Mouse (Mus musculus): ENCODE measurements at regions not wholly inside any gene's neighbourhood (a gene's known extent, or its start where the extent isn't known, plus 50 kb on each side); places are given as distances from the start of the nearest gene placed in this dataset.

DNA sequence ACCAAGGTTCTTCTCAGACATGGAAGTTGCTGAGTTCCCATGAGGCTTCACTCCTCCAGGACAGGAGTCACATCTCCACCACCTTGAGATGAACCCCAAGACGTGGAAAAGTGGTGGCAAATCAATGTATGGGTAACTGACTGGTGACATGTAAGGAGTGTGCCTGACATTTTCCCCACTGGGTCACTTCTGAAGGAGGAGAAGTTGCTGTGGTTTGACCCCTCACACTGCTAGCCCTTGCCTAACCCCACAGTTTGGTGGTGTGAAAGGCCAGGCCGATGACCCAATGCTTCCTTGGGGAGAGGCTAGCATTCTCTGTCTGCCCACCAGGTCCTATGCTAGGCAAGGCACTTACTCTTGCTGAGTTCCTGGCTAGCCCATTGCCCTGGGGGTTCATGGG lies 242.4 kb downstream of the 4933412E24Rik start:
- Histone ChIP-seq H3K27ac (no peak overlapping the region), H3K9me3 (peaks cover 14% of the 10 kb centered on the region), H3K4me3 (no peak overlapping the region), H3K4me1 (no peaks in the 10 kb centered on the region), H3K36me3 (replicated peaks) (no peaks in the 10 kb centered on the region), H3K27me3 (ENCODE audit: poor library complexity, severe bottlenecking) (no peaks in the 10 kb centered on the region)
- no peak for DNase-seq (ENCODE audit: extremely low spot score, low spot score)
- 76% methylated on average over 2 of the region's 2 CpGs for WGBS

GRCm38 (mm10) chr15:59772595-59772994 lies 243.8 kb downstream of the 4933412E24Rik start:
- DNase-seq (ENCODE audit: extremely low spot score, low spot score) = no peak
- Histone ChIP-seq H3K36me3 (replicated peaks) (no peaks in the 10 kb centered on the region), H3K27me3 (ENCODE audit: poor library complexity, severe bottlenecking) (no peaks in the 10 kb centered on the region), H3K4me1 (no peaks in the 10 kb centered on the region), H3K27ac (no peak overlapping the region), H3K4me3 (no peak overlapping the region), H3K9me3 (peaks cover 14% of the 10 kb centered on the region)
- 90% methylated on average over 2 of the region's 2 CpGs for WGBS

DNA sequence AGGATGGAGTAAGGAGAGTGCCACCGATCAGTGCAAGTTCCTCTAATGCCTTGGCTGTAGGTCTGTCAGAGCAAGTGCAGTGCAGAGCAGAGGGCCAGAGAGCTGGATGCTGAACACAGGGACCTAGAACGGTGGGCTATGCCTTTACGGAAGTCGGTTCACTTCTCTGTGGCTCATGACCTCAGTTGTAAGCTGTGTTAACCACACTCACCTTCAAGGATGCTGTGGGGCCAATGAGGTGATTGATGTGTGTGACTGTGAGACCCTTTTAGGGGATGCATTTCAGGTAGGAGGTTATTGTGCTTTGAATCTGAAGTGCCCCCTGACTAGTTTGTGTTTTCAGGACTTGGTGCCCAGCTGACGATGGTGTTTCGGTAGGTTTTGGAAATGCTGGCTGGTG lies 254.4 kb downstream of the 4933412E24Rik start:
- Histone ChIP-seq H3K4me1 (no peaks in the 10 kb centered on the region), H3K27ac (no peak overlapping the region), H3K9me3 (no peaks in the 10 kb centered on the region), H3K36me3 (replicated peaks) (no peaks in the 10 kb centered on the region), H3K4me3 (no peak overlapping the region), H3K27me3 (ENCODE audit: poor library complexity, severe bottlenecking) (no peaks in the 10 kb centered on the region)
- WGBS = 92% methylated on average over 6 of the region's 6 CpGs
- no peak for DNase-seq (ENCODE audit: extremely low spot score, low spot score)

DNA sequence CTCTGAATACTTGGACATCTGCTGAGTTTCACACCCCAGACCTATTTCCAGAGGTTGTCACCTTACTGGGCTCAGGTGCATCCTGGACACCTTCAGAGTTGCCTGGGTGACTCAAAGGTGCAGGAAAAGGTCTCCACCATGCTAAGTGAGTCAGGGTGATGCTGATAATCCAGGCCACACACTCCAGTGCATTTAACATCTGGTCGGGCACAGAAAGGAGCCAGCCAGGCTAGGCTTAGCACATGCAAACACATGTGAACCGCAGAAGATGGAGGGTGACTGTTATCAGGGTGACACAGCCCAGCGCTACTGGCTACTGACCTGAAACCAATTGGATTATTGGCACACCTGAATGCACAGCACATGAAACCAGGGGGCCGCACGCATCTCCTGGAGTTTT lies 255.9 kb downstream of the 4933412E24Rik start:
- 89% methylated on average over 5 of the region's 5 CpGs for WGBS

DNA sequence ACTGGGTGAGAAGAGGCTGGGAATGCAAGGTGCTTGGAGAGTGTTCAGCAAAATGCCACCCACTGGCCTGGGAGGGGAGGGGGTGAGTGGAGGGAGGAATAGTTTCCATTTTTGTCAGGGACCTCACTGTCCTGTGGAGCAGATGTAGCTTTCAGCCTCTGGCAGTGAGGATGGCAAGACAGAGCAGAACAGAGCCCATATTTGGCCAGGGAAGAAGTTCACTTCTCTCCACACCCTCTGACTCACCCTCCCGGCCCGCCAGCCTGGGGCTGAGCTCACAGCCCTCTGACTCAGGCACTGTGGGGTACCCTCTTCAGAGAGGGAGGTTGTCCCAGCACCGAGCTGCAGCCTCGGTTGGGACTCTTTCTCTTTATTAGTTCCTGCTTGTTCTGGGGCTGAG lies 256.8 kb downstream of the 4933412E24Rik start:
- H3K9me3 ChIP-seq = no peaks in the 10 kb centered on the region
- H3K27me3 ChIP-seq (ENCODE audit: poor library complexity, severe bottlenecking) = no peaks in the 10 kb centered on the region
- no peaks in the 10 kb centered on the region for H3K36me3 ChIP-seq (replicated peaks)
- DNase-seq (ENCODE audit: extremely low spot score, low spot score) = no peak
- H3K27ac ChIP-seq = no peak overlapping the region
- H3K4me1 ChIP-seq = 0 out of 2 replicates have a peak, but pooled peaks cover 4% of the 10 kb centered on the region
- WGBS = 51% methylated on average over 4 of the region's 4 CpGs
- no peak overlapping the region for H3K4me3 ChIP-seq

More for the DNA sequence above, 255.9 kb downstream of the 4933412E24Rik start:
- Histone ChIP-seq H3K27me3 (ENCODE audit: poor library complexity, severe bottlenecking) (no peaks in the 10 kb centered on the region), H3K4me1 (no peaks in the 10 kb centered on the region), H3K27ac (no peak overlapping the region), H3K9me3 (no peaks in the 10 kb centered on the region), H3K4me3 (no peak overlapping the region), H3K36me3 (replicated peaks) (no peaks in the 10 kb centered on the region)
- DNase-seq (ENCODE audit: extremely low spot score, low spot score) = no peak

DNA sequence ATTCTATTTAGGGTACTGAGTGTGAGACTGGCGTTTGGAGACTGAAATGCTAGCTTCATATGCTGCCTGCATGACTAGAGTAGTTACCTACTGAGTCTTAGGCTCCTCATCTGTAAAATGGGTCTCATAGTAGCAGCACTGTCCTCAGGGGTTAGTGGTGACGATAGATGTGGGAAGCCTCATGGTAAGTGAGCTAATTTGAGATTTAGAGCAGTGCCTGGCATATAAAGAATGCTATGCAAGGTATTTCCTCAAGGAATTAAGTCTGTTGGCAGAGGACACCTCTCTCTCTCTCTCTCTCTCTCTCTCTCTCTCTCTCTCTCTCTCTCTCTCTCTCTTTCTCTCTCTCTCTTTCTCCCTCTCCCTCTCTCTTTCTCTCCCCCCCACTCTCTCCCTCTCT lies 257.4 kb downstream of the 4933412E24Rik start:
- Histone ChIP-seq H3K4me3 (no peak overlapping the region), H3K27me3 (ENCODE audit: poor library complexity, severe bottlenecking) (no peaks in the 10 kb centered on the region), H3K36me3 (replicated peaks) (no peaks in the 10 kb centered on the region), H3K9me3 (no peaks in the 10 kb centered on the region), H3K27ac (no peak overlapping the region), H3K4me1 (0 out of 2 replicates have a peak, but pooled peaks cover 4% of the 10 kb centered on the region)
- no peak for DNase-seq (ENCODE audit: extremely low spot score, low spot score)
- WGBS = 79% methylated on average over 2 of the region's 2 CpGs

- Histone ChIP-seq H3K4me1 (0 out of 2 replicates have a peak, but pooled peaks cover 4% of the 10 kb centered on the region), H3K9me3 (no peaks in the 10 kb centered on the region), H3K36me3 (replicated peaks) (no peaks in the 10 kb centered on the region), H3K27me3 (ENCODE audit: poor library complexity, severe bottlenecking) (no peaks in the 10 kb centered on the region), H3K27ac (no peak overlapping the region), H3K4me3 (no peak overlapping the region)
- 87% methylated on average over 6 of the region's 6 CpGs for WGBS
- no peak for DNase-seq (ENCODE audit: extremely low spot score, low spot score)
Observed at GRCm38 (mm10) chr15:59756141-59756540, 260.3 kb downstream of the 4933412E24Rik start.

GRCm38 (mm10) chr15:59754906-59755305 lies 261.5 kb downstream of the 4933412E24Rik start:
- Histone ChIP-seq H3K9me3 (no peaks in the 10 kb centered on the region), H3K27me3 (ENCODE audit: poor library complexity, severe bottlenecking) (no peaks in the 10 kb centered on the region), H3K4me3 (no peak overlapping the region), H3K36me3 (replicated peaks) (no peaks in the 10 kb centered on the region), H3K4me1 (0 out of 2 replicates have a peak, but pooled peaks cover 4% of the 10 kb centered on the region), H3K27ac (no peak overlapping the region)
- 85% methylated on average over 13 of the region's 13 CpGs for WGBS
- DNase-seq (ENCODE audit: extremely low spot score, low spot score) = no peak

DNA sequence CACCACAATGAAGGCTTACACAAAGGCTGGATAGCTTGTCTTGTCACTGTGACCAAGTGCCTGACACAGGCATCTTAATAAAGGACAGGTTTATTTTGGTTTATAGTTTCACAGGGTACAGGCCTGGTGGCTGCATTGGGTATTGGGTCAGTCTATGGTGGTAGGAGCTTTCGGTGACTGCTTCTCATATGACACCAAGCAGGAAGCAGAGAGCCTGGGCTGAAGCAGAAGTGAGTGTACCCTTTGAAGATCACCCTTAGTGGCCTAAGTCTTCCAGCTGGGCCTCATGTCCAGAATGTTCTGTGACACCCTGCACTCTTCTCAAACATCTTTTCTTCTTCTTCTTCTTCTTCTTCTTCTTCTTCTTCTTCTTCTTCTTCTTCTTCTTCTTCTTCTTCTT lies 264.1 kb downstream of the 4933412E24Rik start:
- Histone ChIP-seq H3K4me3 (no peak overlapping the region), H3K9me3 (no peaks in the 10 kb centered on the region), H3K4me1 (0 out of 2 replicates have a peak, but pooled peaks cover 4% of the 10 kb centered on the region), H3K36me3 (replicated peaks) (no peaks in the 10 kb centered on the region), H3K27ac (no peak overlapping the region), H3K27me3 (ENCODE audit: poor library complexity, severe bottlenecking) (no peaks in the 10 kb centered on the region)
- no peak for DNase-seq (ENCODE audit: extremely low spot score, low spot score)
- 96% methylated on average over 1 of the region's 1 CpGs for WGBS

DNA sequence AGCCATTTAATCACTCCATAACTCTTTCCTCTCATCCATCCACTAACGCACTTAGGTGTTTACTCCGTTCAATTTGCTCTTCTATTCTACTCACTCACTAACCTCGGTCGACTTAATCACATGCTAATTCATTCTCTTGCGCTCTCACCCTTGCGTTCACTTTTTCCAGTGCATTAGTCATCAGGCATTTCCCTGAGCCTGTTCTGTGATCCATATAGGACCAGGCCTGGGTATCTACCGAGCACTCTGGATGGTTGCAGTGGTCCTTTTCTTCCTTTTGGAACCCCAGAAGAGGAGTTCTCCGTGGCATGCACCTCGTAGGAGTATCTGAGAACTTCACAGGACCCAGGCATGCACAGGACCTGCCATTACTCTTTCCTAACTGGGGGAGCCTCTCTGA lies 270.1 kb downstream of the 4933412E24Rik start:
- H3K36me3 ChIP-seq (replicated peaks) = no peaks in the 10 kb centered on the region
- WGBS = 73% methylated on average over 9 of the region's 9 CpGs
- 0 out of 2 replicates have a peak overlapping the region, but pooled peaks have one; percentile 11 for H3K27ac ChIP-seq
- no peak overlapping the region for H3K4me3 ChIP-seq
- no peak for DNase-seq (ENCODE audit: extremely low spot score, low spot score)
- peaks cover 19% of the 10 kb centered on the region for H3K4me1 ChIP-seq
- H3K27me3 ChIP-seq (ENCODE audit: poor library complexity, severe bottlenecking) = no peaks in the 10 kb centered on the region
- no peaks in the 10 kb centered on the region for H3K9me3 ChIP-seq

GRCm38 (mm10) chr15:59744411-59744931 lies 271.9 kb downstream of the 4933412E24Rik start:
- no peak overlapping the region for H3K4me3 ChIP-seq
- no peak for DNase-seq (ENCODE audit: extremely low spot score, low spot score)
- H3K4me1 ChIP-seq = peaks cover 19% of the 10 kb centered on the region
- WGBS = 69% methylated on average over 5 of the region's 5 CpGs
- H3K27me3 ChIP-seq (ENCODE audit: poor library complexity, severe bottlenecking) = no peaks in the 10 kb centered on the region
- H3K27ac ChIP-seq = no peak overlapping the region
- H3K36me3 ChIP-seq (replicated peaks) = no peaks in the 10 kb centered on the region
- no peaks in the 10 kb centered on the region for H3K9me3 ChIP-seq

DNA sequence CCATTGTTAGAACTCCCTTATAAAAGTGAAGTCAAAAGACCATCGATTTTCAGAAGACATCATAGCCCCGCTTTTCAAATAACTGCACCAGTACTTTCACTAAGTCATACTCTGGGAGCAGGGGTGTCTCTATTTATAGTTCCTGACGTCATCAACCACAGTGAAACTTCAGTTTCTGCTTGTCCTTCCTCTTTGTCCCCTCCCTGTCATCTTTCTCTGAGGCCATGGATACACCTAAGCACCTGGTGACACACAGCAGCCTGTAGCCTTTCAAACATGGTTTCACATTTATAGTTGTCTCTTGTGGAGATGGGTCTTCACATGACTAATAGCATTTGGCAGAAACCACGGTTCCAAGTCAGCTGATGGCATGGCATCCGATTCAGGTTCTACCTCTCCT lies 277.2 kb downstream of the 4933412E24Rik start:
- Histone ChIP-seq H3K27ac (no peak overlapping the region), H3K4me3 (no peak overlapping the region), H3K36me3 (replicated peaks) (no peaks in the 10 kb centered on the region), H3K9me3 (no peaks in the 10 kb centered on the region), H3K4me1 (peaks cover 7% of the 10 kb centered on the region), H3K27me3 (ENCODE audit: poor library complexity, severe bottlenecking) (no peaks in the 10 kb centered on the region)
- DNase-seq (ENCODE audit: extremely low spot score, low spot score) = no peak
- WGBS = 85% methylated on average over 5 of the region's 5 CpGs

DNA sequence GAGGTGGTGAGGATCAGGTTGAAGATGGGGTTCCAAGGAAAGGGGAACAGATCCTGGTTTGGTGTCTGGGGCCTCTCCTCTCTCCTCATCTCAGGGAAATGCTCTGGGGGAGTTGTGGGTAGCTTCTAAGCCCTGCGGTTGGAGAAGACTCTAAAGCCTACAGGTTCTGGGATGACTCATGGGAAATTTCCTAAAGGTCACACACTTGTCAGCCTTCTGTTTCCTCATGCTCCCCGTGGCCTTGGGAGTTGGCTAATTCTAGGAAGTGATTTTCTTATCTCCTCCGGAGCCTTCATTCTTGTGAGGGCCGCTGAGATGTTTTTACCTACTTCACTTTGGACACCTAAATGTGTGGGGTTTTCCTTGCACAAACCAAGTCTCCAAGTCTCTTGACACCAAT lies 279.2 kb downstream of the 4933412E24Rik start:
- 83% methylated on average over 4 of the region's 4 CpGs for WGBS
- DNase-seq (ENCODE audit: extremely low spot score, low spot score) = no peak
- H3K36me3 ChIP-seq (replicated peaks) = no peaks in the 10 kb centered on the region
- H3K4me1 ChIP-seq = peaks cover 4% of the 10 kb centered on the region; the same call in 1 of the 2 replicates
- H3K9me3 ChIP-seq = no peaks in the 10 kb centered on the region
- no peak overlapping the region for H3K27ac ChIP-seq
- no peak overlapping the region for H3K4me3 ChIP-seq
- no peaks in the 10 kb centered on the region for H3K27me3 ChIP-seq (ENCODE audit: poor library complexity, severe bottlenecking)

GRCm38 (mm10) chr15:59734376-59734775 lies 282.0 kb downstream of the 4933412E24Rik start:
- 75% methylated on average over 1 of the region's 1 CpGs for WGBS
- H3K27me3 ChIP-seq (ENCODE audit: poor library complexity, severe bottlenecking) = no peaks in the 10 kb centered on the region
- H3K27ac ChIP-seq = no peak overlapping the region
- H3K4me1 ChIP-seq = no peaks in the 10 kb centered on the region
- no peak overlapping the region for H3K4me3 ChIP-seq
- no peak for DNase-seq (ENCODE audit: extremely low spot score, low spot score)
- no peaks in the 10 kb centered on the region for H3K9me3 ChIP-seq
- no peaks in the 10 kb centered on the region for H3K36me3 ChIP-seq (replicated peaks)

Measured in forebrain, embryonic 10.5 days (tissue).